Mouse (Mus musculus) midbrain, embryonic 10.5 days (tissue): ENCODE results near the gene Acsm5. TPM values are rescaled to one million over a fixed set of nuclear protein-coding genes. Genes with fewer than 3 reads are reported as not detected.
"Not testable (repeated sequence)": the region's sequence is repeated elsewhere in the genome, so short reads cannot be mapped to it uniquely, and the experiment has no call there.

Experiments used
- DNase-seq: peaks from one replicate; pipeline ENCODE4 v3.0.0-alpha.2; 2017; ENCODE audit warnings: low spot score
- H3K27ac ChIP-seq: fragments of 300-500 bp; sonication (generic); replicated peaks from 2 replicates; pipeline ENCODE4 v1.5.1; 2016; ENCODE audit warnings: mild to moderate bottlenecking
- H3K27me3 ChIP-seq: fragments of 300-500 bp; sonication (generic); 2 replicates; pipeline ENCODE4 v1.6.1; 2016; ENCODE audit warnings: low read depth, mild to moderate bottlenecking; ENCODE audit not compliant: poor library complexity, severe bottlenecking
- H3K36me3 ChIP-seq: fragments of 300-500 bp; sonication (generic); 2 replicates; pipeline ENCODE4 v1.6.1; 2016; ENCODE audit warnings: mild to moderate bottlenecking, moderate library complexity
- H3K4me1 ChIP-seq: fragments of 300-500 bp; sonication (generic); 2 replicates; pipeline ENCODE4 v1.6.1; 2016
- H3K4me3 ChIP-seq: fragments of 300-500 bp; sonication (generic); 2 replicates; pipeline ENCODE4 v1.5.1; 2016; ENCODE audit warnings: mild to moderate bottlenecking, moderate library complexity
- H3K9me3 ChIP-seq: fragments of 300-500 bp; sonication (generic); replicated peaks from 2 replicates; pipeline ENCODE4 v1.6.1; 2016; ENCODE audit warnings: mild to moderate bottlenecking
- WGBS: fragments of 180-500 bp; shearing (Covaris S2); methylation state at CpG from one replicate; pipeline ENCODE4 v1.1.7; 2016; 5-methylcytosine and 5-hydroxymethylcytosine counted together
- polyA plus RNA-seq: library from polyadenylated mRNA; unstranded; fragments of >200 nt; fragmentation: Nextera tagmentation; extraction: Ambion mirVana; gene quantifications from 2 replicates; pipeline ENCODE4 v1.2.1, GENCODE M21; 2016

Acsm5 gene
- polyA plus RNA-seq, 1 experiment from 2014 or later = not detected

- 89% methylated on average over 3 of the region's 3 CpGs for WGBS
Observed at GRCm38 (mm10) chr7:119559789-119560451, 40.7 kb downstream of the Acsm5 start.

GRCm38 (mm10) chr7:119560452-119560835, 41.2 kb downstream of the Acsm5 start:
- no peak for DNase-seq
- Histone ChIP-seq H3K4me1 (no peaks in the 10 kb centered on the region), H3K27me3 (no peaks in the 10 kb centered on the region), H3K36me3 (no peaks in the 10 kb centered on the region), H3K9me3 (no peaks in the 10 kb centered on the region), H3K4me3 (no peak overlapping the region), H3K27ac (no peak overlapping the region)
- 87% methylated on average over 3 of the region's 3 CpGs for WGBS

More at GRCm38 (mm10) chr7:119559789-119560451, 40.7 kb downstream of the Acsm5 start:
- H3K9me3 ChIP-seq = no peaks in the 10 kb centered on the region
- no peak overlapping the region for H3K27ac ChIP-seq
- no peaks in the 10 kb centered on the region for H3K36me3 ChIP-seq
- H3K4me3 ChIP-seq = no peak overlapping the region
- no peak for DNase-seq
- H3K27me3 ChIP-seq = no peaks in the 10 kb centered on the region
- no peaks in the 10 kb centered on the region for H3K4me1 ChIP-seq

GRCm38 (mm10) chr7:119561441-119561840, 42.2 kb downstream of the Acsm5 start:
- H3K27ac ChIP-seq = no peak overlapping the region

GRCm38 (mm10) chr7:119562476-119562875, 43.2 kb downstream of the Acsm5 start:
- not testable (repeated sequence) for H3K27me3 ChIP-seq, H3K4me3 ChIP-seq, H3K9me3 ChIP-seq, H3K4me1 ChIP-seq, H3K27ac ChIP-seq, H3K36me3 ChIP-seq, DNase-seq
- 87% methylated on average over 2 of the region's 2 CpGs for WGBS

More at GRCm38 (mm10) chr7:119561441-119561840, 42.2 kb downstream of the Acsm5 start:
- no peak for DNase-seq
- Histone ChIP-seq H3K4me3 (no peak overlapping the region), H3K27me3 (no peaks in the 10 kb centered on the region), H3K9me3 (no peaks in the 10 kb centered on the region), H3K4me1 (no peaks in the 10 kb centered on the region), H3K36me3 (no peaks in the 10 kb centered on the region)
- WGBS = 64% methylated on average over 4 of the region's 4 CpGs

GRCm38 (mm10) chr7:119594530-119595107, 75.4 kb downstream of the Acsm5 start:
- H3K9me3 ChIP-seq = no peaks in the 10 kb centered on the region
- no peaks in the 10 kb centered on the region for H3K27me3 ChIP-seq
- no peak for DNase-seq
- no peaks in the 10 kb centered on the region for H3K4me1 ChIP-seq
- 81% methylated on average over 3 of the region's 3 CpGs for WGBS
- no peak overlapping the region for H3K4me3 ChIP-seq
- no peaks in the 10 kb centered on the region for H3K36me3 ChIP-seq
- no peak overlapping the region for H3K27ac ChIP-seq

Other genes with a start within 250 kb of the Acsm5 start
- not detected in 2 replicates for gene Gp2, start 60.2 kb upstream of the Acsm5 start, polyA plus RNA-seq
- not detected in 2 replicates for gene Umod, start 40.2 kb upstream of the Acsm5 start, polyA plus RNA-seq
- gene Pdilt, start 4.0 kb downstream of the Acsm5 start, polyA plus RNA-seq = 0.06 TPM in 1 of 2 replicates, not detected in the other
- gene Acsm2, start 34.9 kb downstream of the Acsm5 start, polyA plus RNA-seq = not detected in 2 replicates
- not detected in 2 replicates for gene Acsm1, start 87.6 kb downstream of the Acsm5 start, polyA plus RNA-seq
- not detected in 2 replicates for gene Acsm4, start 170.6 kb downstream of the Acsm5 start, polyA plus RNA-seq
- 103 TPM in 2 replicates for gene Thumpd1, start 201.3 kb downstream of the Acsm5 start, polyA plus RNA-seq
- gene Acsm3, start 241.5 kb downstream of the Acsm5 start, polyA plus RNA-seq = 0.10 and 0.19 TPM in 2 replicates